Mouse (Mus musculus) sigmoid colon, adult 10 weeks (tissue): Measurements from ENCODE around the gene Nup62cl. TPM values are rescaled to one million over a fixed set of nuclear protein-coding genes. Genes with fewer than 3 reads are reported as not detected.

Source experiments
- polyA plus RNA-seq: library from polyadenylated mRNA; stranded (reverse); fragments of 350-450 nt; fragmentation: Illumina TruSeq; extraction: RNeasy Lipid Tissue Mini Kit (QIAGEN cat#74804); gene quantifications from one replicate; pipeline ENCODE4 v1.2.3, GENCODE M21; 2014; ENCODE audit warnings: low read depth, low replicate concordance

Gene Nup62cl
- polyA plus RNA-seq = 0.28 TPM

DNA sequence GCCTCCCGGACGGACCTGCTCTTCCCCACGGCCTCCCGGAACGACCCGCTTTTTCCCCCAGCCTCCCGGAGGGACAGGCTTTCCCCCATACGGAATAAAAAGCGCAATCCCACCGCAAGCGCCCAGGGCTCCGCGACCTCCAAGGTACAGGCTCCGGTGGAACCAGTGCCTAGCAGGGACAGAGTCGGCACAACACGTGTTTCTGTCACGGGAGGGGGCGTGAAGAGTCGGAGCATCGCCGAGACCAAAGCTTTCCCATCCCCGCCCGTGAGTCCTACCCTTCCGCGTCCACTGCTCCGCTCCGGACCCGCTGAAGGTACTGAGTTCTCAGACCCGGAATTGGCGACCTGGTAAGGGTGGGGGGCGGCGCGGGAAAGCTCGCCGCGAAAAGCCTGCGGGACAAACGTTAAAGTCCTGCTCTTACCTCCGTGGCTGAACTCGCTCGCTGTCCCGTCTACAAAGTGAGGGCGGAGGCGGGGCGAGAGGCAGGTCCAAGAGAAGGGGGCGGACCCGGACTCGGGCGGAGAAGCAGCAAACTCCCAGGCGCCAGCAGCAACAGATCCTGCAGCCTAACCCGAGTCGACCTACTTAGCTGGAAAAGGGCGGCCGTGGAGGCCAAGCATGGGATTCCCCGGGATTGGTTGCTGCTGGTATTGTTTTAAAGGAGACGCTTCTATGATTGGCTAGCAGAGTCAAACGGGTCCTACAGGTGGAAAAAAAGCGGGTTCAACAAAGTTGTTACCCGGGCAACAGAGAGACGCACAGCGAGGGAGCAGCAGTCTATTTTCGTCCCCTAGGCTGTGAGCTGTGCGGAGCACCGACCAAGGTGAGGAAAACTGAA, at the start of gene Nup62cl, which contains the start of gene Pih1h3b:
Gene Nup62cl (minus strand): TSS at position 578 of the 841 bp plus-strand sequence.
Gene Pih1h3b (plus strand): TSS at position 745 of the 841 bp plus-strand sequence.

DNA sequence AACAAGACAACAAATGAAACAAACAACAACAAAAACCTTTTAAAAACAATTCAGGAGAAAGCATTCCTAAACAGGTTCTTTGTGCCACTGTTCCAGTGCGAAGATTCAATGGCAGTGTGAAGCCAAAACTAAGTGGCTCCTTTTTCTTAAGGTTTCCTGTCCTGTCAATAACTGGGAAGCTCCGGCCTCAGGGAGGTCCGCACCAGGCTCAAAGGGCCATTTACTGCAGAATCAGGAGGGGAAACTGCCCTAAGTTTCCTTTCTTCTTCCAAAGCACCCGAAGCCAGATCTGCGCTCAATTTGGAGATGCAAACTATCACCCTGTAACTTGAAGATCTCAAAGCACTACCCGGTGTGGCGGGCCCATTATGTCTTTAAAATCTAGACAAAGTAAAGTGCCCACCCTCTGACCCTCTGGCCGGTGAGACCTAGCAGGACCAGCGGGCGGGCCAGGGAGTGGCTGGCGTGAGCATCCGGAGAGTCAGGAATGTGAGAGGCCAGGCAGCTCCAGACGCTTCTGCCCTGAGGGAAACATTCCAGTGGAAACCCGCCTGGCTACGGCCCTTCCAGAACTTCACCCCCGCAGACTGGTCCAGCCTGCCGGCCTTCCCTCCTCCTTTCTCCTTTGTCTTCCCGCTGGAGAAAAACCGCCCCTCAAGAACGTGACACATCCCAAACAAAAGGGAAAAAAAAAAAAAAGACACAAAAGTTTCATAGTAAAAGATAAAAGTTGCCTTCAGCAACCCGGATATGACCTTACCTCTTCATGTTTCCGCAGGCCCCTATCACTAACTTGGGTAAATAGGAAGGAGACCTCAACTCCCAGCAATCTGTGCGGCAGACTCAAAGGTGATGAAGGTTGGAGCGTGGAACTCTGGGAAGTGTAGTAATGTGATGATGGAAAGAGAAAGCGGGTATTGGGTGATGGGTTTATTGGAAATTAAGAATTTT, 64.5 kb downstream of the Nup62cl start, which contains the start of gene Rbm41:
Gene Rbm41 (minus strand): TSS at position 856 of the 951 bp plus-strand sequence.

Other genes starting within 250 kb of the Nup62cl start
- gene Morc4, start 191.0 kb downstream of the Nup62cl start, polyA plus RNA-seq = 19.0 TPM
- 20.1 TPM for gene Rbm41, start 64.1 kb downstream of the Nup62cl start, polyA plus RNA-seq
- not detected for gene Pih1h3b, start 167 bp upstream of the Nup62cl start, polyA plus RNA-seq